Mouse (Mus musculus): ENCODE data around the gene Hexim2. TPM values are rescaled to one million over a fixed set of nuclear protein-coding genes. Genes with fewer than 3 reads are reported as not detected.

Hexim2 gene
- polyA plus RNA-seq, 1 experiment from 2014 or later, result 5.6 TPM

DNA sequence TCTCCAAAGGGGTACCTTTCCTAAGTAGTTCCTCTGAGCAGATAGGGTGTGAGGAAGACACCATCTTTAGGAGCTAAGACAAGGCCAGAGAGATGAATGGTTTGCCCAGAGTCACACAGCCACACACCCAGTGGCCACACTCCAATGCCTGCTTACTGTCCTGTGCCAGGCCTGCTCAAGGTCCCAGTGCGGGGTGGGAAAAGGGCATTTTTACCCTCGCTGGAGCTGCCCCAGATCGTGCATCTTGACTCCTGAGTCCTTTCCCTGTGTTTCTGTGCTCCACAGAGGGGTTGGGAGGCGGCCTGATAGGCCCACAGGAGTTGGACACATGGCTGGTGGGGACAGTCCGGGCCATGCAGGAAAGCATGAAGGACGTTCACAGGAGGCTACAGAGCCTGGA is 26.4 kb upstream of the Hexim2 start:
- H3K9me3 ChIP-seq (replicated peaks; ENCODE audit: control insufficient read depth, low read length), result no peaks in the 10 kb centered on the region
- H3K4me2 ChIP-seq, result no peak overlapping the region
- 81% methylated on average over 6 of the region's 6 CpGs for WGBS (ENCODE audit: insufficient replicate concordance)
- no peaks in the 10 kb centered on the region for H3K36me3 ChIP-seq (ENCODE audit: control insufficient read depth, insufficient read depth, low read length)
- peaks cover 15% of the 10 kb centered on the region for H3K27me3 ChIP-seq (ENCODE audit: control insufficient read depth, insufficient read depth, low read length)
- H3K4me3 ChIP-seq (ENCODE audit: low read depth, low read length), result no peak overlapping the region
- H3K9ac ChIP-seq (ENCODE audit: low read depth, low read length), result no peak overlapping the region
- no peak overlapping the region for H3K27ac ChIP-seq (ENCODE audit: low read depth, low read length)
- peaks cover 13% of the 10 kb centered on the region; the same call in 1 of the 2 replicates for H3K4me1 ChIP-seq (ENCODE audit: control insufficient read depth, insufficient read depth, low read length)
- no peak for ATAC-seq (replicated peaks; ENCODE audit: insufficient number of reproducible peaks, low FRiP score, low TSS enrichment)

DNA sequence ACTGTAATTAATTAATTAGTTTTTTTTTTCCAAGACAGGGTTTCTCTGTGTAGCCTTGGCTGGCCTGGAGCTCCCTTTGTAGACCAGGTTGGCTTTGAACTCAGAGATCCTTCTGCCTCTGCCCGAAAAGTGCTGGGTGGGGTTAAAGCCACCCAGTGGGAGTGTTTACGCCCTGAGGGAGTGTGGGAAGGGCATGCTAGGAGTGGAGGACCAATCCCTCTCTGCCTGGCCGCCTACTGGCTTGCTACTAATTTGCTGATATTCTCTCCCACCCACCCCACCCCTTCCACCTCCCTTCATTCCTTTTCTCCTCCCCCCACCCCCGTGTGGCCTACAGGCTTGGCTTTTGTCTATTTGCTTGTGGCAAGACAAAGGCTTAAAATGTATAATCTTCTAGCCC is 25.8 kb upstream of the Hexim2 start:
- H3K36me3 ChIP-seq (ENCODE audit: control insufficient read depth, insufficient read depth, low read length), result no peaks in the 10 kb centered on the region
- H3K4me1 ChIP-seq (ENCODE audit: control insufficient read depth, insufficient read depth, low read length), result peaks cover 15% of the 10 kb centered on the region; the same call in 1 of the 2 replicates
- H3K4me3 ChIP-seq (ENCODE audit: low read depth, low read length), result no peak overlapping the region
- H3K4me2 ChIP-seq, result no peak overlapping the region
- no peak for ATAC-seq (replicated peaks; ENCODE audit: insufficient number of reproducible peaks, low FRiP score, low TSS enrichment)
- H3K27me3 ChIP-seq (ENCODE audit: control insufficient read depth, insufficient read depth, low read length), result peaks cover 10% of the 10 kb centered on the region
- no peaks in the 10 kb centered on the region for H3K9me3 ChIP-seq (replicated peaks; ENCODE audit: control insufficient read depth, low read length)
- WGBS (ENCODE audit: insufficient replicate concordance), result 67% methylated on average over 4 of the region's 4 CpGs
- H3K9ac ChIP-seq (ENCODE audit: low read depth, low read length), result no peak overlapping the region
- no peak overlapping the region for H3K27ac ChIP-seq (ENCODE audit: low read depth, low read length)

DNA sequence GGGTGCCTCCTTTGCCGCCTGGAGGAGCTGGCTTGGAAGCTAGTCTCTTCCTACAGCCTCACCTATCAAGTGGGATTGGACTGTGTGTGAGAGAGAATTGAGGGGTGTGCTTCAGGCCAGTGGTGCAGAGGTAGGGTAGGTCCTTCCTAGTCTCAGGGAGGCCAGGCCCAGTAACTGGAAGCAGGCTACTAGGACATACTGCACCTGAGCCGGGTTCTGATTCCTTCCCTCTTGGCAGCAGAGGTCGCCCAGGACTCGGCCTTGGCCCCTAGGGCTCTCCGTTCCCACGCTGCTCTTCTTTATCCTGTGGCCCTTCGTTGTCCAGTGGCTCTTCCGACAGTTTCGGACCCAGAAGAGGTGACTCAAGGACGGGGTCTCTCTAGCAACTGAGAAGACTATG is 20.9 kb upstream of the Hexim2 start:
- WGBS (ENCODE audit: insufficient replicate concordance), result 10% methylated on average over 10 of the region's 10 CpGs
- no peaks in the 10 kb centered on the region; the same call in 1 of the 2 replicates for H3K27me3 ChIP-seq (ENCODE audit: control insufficient read depth, insufficient read depth, low read length)

DNA sequence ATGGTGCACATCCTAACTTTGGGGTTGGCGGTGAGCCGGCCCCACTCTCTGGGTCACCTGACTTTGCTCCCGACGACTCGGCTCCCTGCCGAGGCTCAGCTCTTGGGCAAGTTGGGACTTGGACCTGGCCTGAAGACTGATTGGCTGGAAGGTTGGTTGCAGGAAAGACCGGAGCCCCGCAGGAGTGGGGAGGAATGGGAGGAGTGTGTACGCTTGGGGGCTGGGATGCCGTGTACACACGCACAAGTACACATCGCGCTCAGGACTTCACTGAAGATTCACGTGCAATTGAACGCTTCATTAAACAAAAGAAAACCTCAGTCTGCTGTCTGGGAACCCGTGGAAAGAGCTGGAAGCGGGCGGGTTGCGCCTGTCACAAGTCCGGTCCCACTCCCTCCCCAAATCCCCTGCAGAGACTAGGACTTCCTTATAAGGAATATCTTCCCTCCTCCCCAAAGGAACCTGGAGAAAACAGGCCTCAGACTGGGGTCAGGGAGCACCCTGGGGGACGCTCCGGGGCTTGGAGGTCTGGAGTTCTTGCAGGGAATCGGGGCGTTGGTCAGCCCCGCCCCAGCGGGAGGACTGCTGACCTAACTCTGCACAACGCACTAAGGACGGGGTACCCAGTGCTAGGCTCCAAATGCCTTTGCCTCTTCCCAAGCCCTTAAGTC is 20.2 kb upstream of the Hexim2 start:
- H3K27me3 ChIP-seq (ENCODE audit: control insufficient read depth, insufficient read depth, low read length), result no peaks in the 10 kb centered on the region; the same call in 1 of the 2 replicates
- H3K4me3 ChIP-seq (ENCODE audit: low read depth, low read length), result peak overlapping the region; percentile 47
- WGBS (ENCODE audit: insufficient replicate concordance), result under 1% methylated on average over 28 of the region's 28 CpGs
- H3K36me3 ChIP-seq (ENCODE audit: control insufficient read depth, insufficient read depth, low read length), result no peaks in the 10 kb centered on the region
- no peaks in the 10 kb centered on the region for H3K9me3 ChIP-seq (replicated peaks; ENCODE audit: control insufficient read depth, low read length)
- peak overlapping the region; percentile 36; the same call in 1 of the 2 replicates for H3K27ac ChIP-seq (ENCODE audit: low read depth, low read length)
- ATAC-seq (replicated peaks; ENCODE audit: insufficient number of reproducible peaks, low FRiP score, low TSS enrichment), result no peak
- peaks cover 23% of the 10 kb centered on the region; the same call in 1 of the 2 replicates for H3K4me1 ChIP-seq (ENCODE audit: control insufficient read depth, insufficient read depth, low read length)
- H3K4me2 ChIP-seq, result peak overlapping the region; percentile 84
- peak overlapping the region; percentile 70 for H3K9ac ChIP-seq (ENCODE audit: low read depth, low read length)

More for the DNA sequence above, 20.9 kb upstream of the Hexim2 start:
- H3K4me1 ChIP-seq (ENCODE audit: control insufficient read depth, insufficient read depth, low read length), result peaks cover 23% of the 10 kb centered on the region; the same call in 1 of the 2 replicates
- no peaks in the 10 kb centered on the region for H3K36me3 ChIP-seq (ENCODE audit: control insufficient read depth, insufficient read depth, low read length)
- peak overlapping the region; percentile 84 for H3K4me2 ChIP-seq
- H3K27ac ChIP-seq (ENCODE audit: low read depth, low read length), result no peak overlapping the region
- ATAC-seq (replicated peaks; ENCODE audit: insufficient number of reproducible peaks, low FRiP score, low TSS enrichment), result no peak
- peak overlapping the region; percentile 70 for H3K9ac ChIP-seq (ENCODE audit: low read depth, low read length)
- H3K9me3 ChIP-seq (replicated peaks; ENCODE audit: control insufficient read depth, low read length), result no peaks in the 10 kb centered on the region
- H3K4me3 ChIP-seq (ENCODE audit: low read depth, low read length), result peak overlapping the region; percentile 47

DNA sequence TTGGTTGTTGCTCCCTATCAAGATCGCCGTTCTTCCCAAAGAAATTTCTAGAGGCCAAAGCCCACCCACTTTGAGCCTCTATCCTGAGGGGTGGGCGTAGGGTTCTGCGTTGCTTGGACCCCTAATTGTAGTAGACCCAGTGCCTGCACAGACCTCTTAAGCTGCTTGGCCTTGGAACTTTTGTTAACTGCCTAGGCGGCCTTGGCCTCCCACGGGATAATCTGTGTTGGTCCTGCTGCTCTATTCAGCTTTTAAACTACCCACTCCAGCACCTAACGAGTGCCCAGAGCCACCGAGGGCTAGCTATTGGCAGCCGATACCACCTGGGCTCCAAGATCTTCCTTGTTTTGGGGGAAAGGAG is 19.7 kb upstream of the Hexim2 start:
- WGBS (ENCODE audit: insufficient replicate concordance), result 19% methylated on average over 9 of the region's 9 CpGs
- H3K4me1 ChIP-seq (ENCODE audit: control insufficient read depth, insufficient read depth, low read length), result peaks cover 23% of the 10 kb centered on the region; the same call in 1 of the 2 replicates
- H3K4me2 ChIP-seq, result peak overlapping the region; percentile 84
- 0 out of 2 replicates have a peak overlapping the region, but pooled peaks have one; percentile 36 for H3K27ac ChIP-seq (ENCODE audit: low read depth, low read length)
- H3K27me3 ChIP-seq (ENCODE audit: control insufficient read depth, insufficient read depth, low read length), result no peaks in the 10 kb centered on the region; the same call in 1 of the 2 replicates
- H3K36me3 ChIP-seq (ENCODE audit: control insufficient read depth, insufficient read depth, low read length), result no peaks in the 10 kb centered on the region
- ATAC-seq (replicated peaks; ENCODE audit: insufficient number of reproducible peaks, low FRiP score, low TSS enrichment), result no peak
- peak overlapping the region; percentile 47 for H3K4me3 ChIP-seq (ENCODE audit: low read depth, low read length)
- H3K9ac ChIP-seq (ENCODE audit: low read depth, low read length), result peak overlapping the region; percentile 70; the same call in 1 of the 2 replicates
- no peaks in the 10 kb centered on the region for H3K9me3 ChIP-seq (replicated peaks; ENCODE audit: control insufficient read depth, low read length)

DNA sequence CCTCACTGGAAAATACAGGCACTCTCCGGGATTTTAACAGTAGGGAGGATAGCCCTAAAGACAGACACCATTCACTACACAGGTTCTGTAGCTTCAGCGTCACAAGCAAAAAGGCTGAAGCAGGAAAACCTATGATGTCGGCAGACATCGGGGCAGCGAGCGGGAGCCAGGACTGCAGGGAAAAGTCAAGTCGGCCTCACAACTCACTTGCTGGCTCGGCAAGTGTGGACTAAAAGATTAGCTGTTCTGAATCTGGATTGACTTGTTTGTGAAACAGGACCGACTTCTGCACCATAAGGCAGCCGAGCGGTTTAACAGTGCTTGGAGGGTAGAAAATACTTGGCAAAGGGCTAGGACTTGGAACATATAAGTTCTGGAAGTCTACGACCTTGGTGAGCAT is 19.2 kb upstream of the Hexim2 start:
- no peak overlapping the region for H3K27ac ChIP-seq (ENCODE audit: low read depth, low read length)
- no peaks in the 10 kb centered on the region; the same call in 1 of the 2 replicates for H3K27me3 ChIP-seq (ENCODE audit: control insufficient read depth, insufficient read depth, low read length)
- H3K4me2 ChIP-seq, result peak overlapping the region; percentile 84
- 0 out of 2 replicates have a peak overlapping the region, but pooled peaks have one; percentile 47 for H3K4me3 ChIP-seq (ENCODE audit: low read depth, low read length)
- H3K4me1 ChIP-seq (ENCODE audit: control insufficient read depth, insufficient read depth, low read length), result peaks cover 23% of the 10 kb centered on the region; the same call in 1 of the 2 replicates
- no peaks in the 10 kb centered on the region for H3K9me3 ChIP-seq (replicated peaks; ENCODE audit: control insufficient read depth, low read length)
- no peaks in the 10 kb centered on the region for H3K36me3 ChIP-seq (ENCODE audit: control insufficient read depth, insufficient read depth, low read length)
- 41% methylated on average over 12 of the region's 12 CpGs for WGBS (ENCODE audit: insufficient replicate concordance)
- no peak for ATAC-seq (replicated peaks; ENCODE audit: insufficient number of reproducible peaks, low FRiP score, low TSS enrichment)
- 0 out of 2 replicates have a peak overlapping the region, but pooled peaks have one; percentile 43 for H3K9ac ChIP-seq (ENCODE audit: low read depth, low read length)

DNA sequence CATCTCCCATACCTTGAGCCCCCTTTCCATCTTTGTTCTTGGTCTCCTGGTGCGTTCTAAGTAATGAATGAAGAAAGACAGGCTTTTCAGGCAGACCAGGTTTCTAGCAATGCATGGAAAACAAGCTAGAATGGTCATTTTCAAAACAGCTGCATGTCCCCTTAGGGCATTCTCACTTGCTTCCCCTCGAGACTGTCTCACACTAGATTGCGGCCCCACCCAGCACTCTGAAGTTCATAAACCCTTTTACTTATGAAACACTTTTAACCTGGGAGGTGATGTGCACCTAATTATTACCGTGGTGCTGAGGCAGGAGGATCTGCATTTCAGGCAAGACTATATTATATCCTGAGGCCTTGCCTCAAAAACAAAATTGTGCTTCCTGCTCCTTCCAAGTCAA is 18.5 kb upstream of the Hexim2 start:
- H3K9ac ChIP-seq (ENCODE audit: low read depth, low read length), result no peak overlapping the region
- no peak for ATAC-seq (replicated peaks; ENCODE audit: insufficient number of reproducible peaks, low FRiP score, low TSS enrichment)
- no peak overlapping the region for H3K4me3 ChIP-seq (ENCODE audit: low read depth, low read length)
- peaks cover 23% of the 10 kb centered on the region; the same call in 1 of the 2 replicates for H3K4me1 ChIP-seq (ENCODE audit: control insufficient read depth, insufficient read depth, low read length)
- no peaks in the 10 kb centered on the region for H3K36me3 ChIP-seq (ENCODE audit: control insufficient read depth, insufficient read depth, low read length)
- WGBS (ENCODE audit: insufficient replicate concordance), result 81% methylated on average over 4 of the region's 4 CpGs
- H3K4me2 ChIP-seq, result no peak overlapping the region
- no peak overlapping the region for H3K27ac ChIP-seq (ENCODE audit: low read depth, low read length)
- H3K27me3 ChIP-seq (ENCODE audit: control insufficient read depth, insufficient read depth, low read length), result no peaks in the 10 kb centered on the region; the same call in 1 of the 2 replicates
- no peaks in the 10 kb centered on the region for H3K9me3 ChIP-seq (replicated peaks; ENCODE audit: control insufficient read depth, low read length)

DNA sequence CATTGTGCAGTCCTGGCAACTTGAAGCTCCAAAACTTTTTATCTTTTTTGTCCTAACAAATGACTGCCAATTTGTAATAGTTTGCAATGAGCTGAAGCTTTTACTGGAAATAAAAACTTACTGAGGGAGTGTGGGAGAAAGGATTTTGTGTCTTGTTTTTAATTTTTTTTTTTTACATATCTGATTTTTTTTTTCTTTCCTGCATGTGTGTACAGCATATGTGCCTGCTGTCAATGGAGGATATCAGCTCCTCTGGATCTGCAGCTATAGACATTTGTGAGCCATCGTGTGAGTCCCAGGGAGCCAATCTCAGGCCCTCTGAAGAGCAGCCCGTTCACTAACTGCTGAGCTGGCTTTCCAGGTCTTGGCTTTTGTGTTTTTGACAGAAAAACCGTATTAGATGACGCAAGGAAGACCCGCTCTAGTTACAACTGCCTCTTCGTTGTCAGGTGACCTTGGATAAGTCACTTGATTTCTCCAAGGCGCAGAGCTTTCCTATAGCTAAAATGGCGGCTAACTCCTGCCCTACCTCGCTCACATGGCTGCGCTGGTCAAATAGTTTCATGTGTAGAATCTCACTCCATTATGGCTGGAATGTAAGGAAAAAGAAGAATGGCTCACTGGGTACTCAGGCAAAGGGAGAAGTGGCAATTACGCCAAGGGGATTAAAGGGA is 17.8 kb upstream of the Hexim2 start:
- Histone ChIP-seq H3K4me2 (peak overlapping the region; percentile 71), H3K27ac (ENCODE audit: low read depth, low read length) (no peak overlapping the region), H3K9ac (ENCODE audit: low read depth, low read length) (peak overlapping the region; percentile 78), H3K9me3 (replicated peaks; ENCODE audit: control insufficient read depth, low read length) (no peaks in the 10 kb centered on the region), H3K4me3 (ENCODE audit: low read depth, low read length) (peak overlapping the region; percentile 58), H3K4me1 (ENCODE audit: control insufficient read depth, insufficient read depth, low read length) (peaks cover 23% of the 10 kb centered on the region; the same call in 1 of the 2 replicates), H3K27me3 (ENCODE audit: control insufficient read depth, insufficient read depth, low read length) (no peaks in the 10 kb centered on the region; the same call in 1 of the 2 replicates), H3K36me3 (ENCODE audit: control insufficient read depth, insufficient read depth, low read length) (no peaks in the 10 kb centered on the region)
- WGBS (ENCODE audit: insufficient replicate concordance), result 83% methylated on average over 11 of the region's 11 CpGs
- ATAC-seq (replicated peaks; ENCODE audit: insufficient number of reproducible peaks, low FRiP score, low TSS enrichment), result no peak
